Mouse (Mus musculus): Measurements from ENCODE around the gene Ttn.
A peak's percentile ranks its signal among the peaks of the same experiment; 100 is the strongest.

The Ttn gene

GRCm38 (mm10) chr2:76708512-76708911, 273.8 kb downstream of the Ttn start:
- DNase-seq (ENCODE audit: low read depth, low spot score): no peak

- no peak for DNase-seq (ENCODE audit: low read depth, low spot score)
Observed at GRCm38 (mm10) chr2:76705655-76706054, 276.7 kb downstream of the Ttn start.

DNA sequence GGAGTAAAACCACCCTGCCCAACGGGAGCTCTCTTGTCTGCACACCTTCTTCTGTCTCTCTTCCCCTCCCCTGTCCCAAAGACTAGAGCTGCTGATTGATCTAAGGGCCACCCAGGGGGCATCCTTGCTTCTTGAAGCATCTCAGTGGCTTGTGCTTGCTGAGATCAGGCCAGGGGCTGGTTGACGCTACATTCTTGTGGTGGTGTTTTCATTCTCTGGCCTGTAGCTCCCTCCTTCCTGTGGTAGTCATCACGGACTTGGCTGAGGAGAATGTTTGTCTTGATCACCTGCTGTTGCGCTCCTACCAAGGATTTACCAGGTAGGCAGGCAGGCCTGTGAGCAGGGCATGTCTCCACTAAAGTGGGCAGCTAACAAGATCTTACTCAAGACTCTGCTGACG, 279.6 kb downstream of the Ttn start:
- no peak for DNase-seq (ENCODE audit: low read depth, low spot score)

GRCm38 (mm10) chr2:76702188-76702587, 280.2 kb downstream of the Ttn start:
- DNase-seq (ENCODE audit: low read depth, low spot score): no peak

- no peak for DNase-seq (ENCODE audit: low read depth, low spot score)
Observed at GRCm38 (mm10) chr2:76695290-76695689, 287.1 kb downstream of the Ttn start.

DNA sequence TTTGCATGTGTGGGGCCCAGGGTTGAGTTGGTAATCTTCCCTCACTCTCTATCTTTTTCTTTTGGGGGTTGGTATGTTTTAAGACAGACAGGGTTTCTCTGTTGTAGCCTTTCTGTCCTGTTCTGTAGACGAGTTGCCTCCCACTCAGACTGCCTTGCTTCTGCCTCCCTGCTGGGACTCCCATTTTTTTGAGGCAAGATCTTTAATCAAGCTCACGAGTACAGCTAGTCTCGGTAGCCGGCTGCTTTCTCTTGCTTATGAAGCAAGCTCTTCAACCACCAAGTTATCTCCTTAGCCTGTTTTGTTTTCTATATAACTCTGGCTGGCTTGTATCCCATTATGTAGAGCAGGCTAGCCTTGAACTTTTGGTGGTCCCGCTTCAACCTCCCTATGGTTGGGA, 288.6 kb downstream of the Ttn start:
- DNase-seq (ENCODE audit: low read depth, low spot score): no peak

DNA sequence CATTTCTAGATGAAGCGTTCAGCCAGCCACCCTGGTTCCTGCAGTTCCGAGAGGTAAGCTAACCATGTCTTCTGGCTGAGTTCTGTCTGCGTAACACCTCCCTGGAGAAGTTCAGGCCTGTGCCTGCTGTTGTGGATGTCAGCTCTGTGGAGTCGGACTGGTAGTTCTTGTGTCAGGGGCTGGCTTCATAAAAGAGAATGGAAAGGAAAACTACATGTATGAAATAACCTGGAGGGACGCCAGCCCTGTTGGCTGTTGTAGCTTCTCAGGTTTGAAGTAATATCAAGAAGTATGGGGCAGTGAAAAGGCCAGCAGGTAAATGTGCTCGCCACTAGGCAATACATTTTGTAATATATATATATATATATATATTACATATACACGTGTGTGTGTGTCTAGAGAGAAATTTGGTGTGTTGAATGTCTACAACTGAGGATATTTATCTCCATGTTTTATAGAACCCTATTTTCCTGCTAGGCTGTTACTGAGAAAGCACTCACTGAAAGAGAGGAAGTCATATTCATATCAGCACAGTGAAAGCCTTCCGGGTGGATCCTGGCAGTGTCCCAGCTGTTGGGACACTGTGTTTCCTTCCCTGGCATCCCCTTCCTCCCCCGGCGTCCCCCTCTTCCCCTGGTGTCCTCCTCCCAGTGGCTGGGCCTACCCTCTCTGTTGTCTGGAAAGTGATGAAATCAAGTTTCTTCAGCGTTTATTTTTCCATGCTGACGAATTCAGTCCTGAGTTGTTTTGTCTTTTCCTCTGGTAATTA, 291.7 kb downstream of the Ttn start:
- no peak for DNase-seq (ENCODE audit: low read depth, low spot score)

DNA sequence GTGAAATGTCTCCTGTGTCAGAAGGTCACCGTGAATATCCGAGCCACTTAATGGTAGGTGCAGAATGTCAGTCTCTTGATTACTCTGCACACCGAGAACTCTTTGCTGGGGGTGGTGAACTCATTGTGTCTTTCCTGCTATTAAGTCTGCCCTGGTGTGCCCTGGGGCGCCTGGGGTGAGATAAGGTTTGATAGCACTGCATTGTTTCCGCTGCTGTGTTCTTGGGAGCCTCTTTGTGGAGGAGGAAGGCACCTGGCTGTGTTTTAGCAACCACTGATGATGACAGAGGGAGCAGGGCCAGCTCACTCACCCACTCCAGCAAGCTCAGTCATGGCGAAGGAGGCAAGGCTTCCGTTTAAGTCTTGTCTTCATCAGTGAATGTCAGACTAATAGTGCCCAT, 294.2 kb downstream of the Ttn start:
- DNase-seq (ENCODE audit: low read depth, low spot score): no peak

DNA sequence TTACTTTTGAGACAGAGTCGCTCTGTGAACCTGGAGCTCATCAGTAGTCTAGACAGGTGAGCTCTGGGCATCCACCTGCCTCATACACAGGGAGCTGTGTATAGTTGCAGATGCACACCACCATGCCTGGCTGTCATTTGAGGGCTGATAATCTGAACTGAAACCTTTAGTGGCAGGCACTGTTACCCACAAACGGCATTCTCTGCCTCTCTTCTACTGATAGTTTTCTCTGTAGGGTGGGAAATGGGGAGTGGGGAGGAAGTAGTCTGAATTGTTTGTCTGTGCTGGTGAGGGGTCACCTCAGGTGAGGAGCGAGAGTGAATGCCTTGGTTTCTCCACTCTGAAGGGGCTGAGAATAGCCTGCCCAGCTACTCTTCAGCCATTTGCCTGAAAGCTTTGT, 294.7 kb downstream of the Ttn start:
- no peak for DNase-seq (ENCODE audit: low read depth, low spot score)

DNA sequence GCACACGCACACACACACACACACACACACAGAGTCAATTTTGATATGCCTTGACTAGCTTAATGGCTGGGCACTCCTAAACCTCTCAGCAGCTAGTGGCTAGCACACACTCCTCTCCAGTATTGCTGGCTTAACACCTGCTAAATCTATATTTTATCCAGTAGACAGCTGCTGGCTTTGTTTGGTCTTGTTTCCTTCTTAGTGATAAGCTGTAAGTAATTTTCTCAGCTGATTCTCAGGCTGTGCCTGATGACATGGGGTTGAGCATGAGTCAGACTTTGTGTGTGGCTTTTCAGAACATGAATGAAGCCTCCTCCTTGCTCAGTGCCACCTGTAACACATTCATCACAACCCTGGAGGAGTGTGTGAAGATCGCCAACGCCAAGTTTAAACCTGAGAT, 295.4 kb downstream of the Ttn start:
- DNase-seq (ENCODE audit: low read depth, low spot score): no peak

DNA sequence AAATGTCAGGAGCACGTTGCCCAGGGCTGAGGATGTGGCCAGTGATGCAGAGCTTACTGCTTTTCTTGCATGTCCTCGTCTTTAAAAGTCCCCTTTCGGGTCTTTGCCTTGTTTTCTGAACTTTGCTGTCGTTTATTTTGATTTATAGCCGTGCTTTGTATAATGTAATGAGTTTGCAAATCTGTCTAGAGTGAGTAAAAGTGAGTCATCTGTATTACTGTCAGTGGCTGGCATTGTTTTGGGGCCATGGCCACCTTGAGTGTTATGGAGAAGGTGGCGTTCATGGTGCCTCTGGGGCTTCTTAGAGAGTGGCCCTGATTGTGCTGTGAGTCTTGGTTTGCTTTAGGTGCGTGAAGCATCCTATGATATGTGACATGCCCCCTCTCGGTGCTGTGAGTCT, 300.0 kb downstream of the Ttn start:
- DNase-seq (ENCODE audit: low read depth, low spot score): no peak

- no peak for DNase-seq (ENCODE audit: low read depth, low spot score)
Observed at GRCm38 (mm10) chr2:76676401-76677226, 305.7 kb downstream of the Ttn start.

GRCm38 (mm10) chr2:76675949-76676348, 306.4 kb downstream of the Ttn start:
- no peak for DNase-seq (ENCODE audit: low read depth, low spot score)

GRCm38 (mm10) chr2:76675451-76675850, 306.9 kb downstream of the Ttn start:
- no peak for DNase-seq (ENCODE audit: low read depth, low spot score)

GRCm38 (mm10) chr2:76674725-76675427, 307.5 kb downstream of the Ttn start, which contains the start of gene Plekha3:
Gene Plekha3, plus strand, starts transcription at chr2:76675281.
- DNase-seq (ENCODE audit: low read depth, low spot score): peak; percentile 65

DNA sequence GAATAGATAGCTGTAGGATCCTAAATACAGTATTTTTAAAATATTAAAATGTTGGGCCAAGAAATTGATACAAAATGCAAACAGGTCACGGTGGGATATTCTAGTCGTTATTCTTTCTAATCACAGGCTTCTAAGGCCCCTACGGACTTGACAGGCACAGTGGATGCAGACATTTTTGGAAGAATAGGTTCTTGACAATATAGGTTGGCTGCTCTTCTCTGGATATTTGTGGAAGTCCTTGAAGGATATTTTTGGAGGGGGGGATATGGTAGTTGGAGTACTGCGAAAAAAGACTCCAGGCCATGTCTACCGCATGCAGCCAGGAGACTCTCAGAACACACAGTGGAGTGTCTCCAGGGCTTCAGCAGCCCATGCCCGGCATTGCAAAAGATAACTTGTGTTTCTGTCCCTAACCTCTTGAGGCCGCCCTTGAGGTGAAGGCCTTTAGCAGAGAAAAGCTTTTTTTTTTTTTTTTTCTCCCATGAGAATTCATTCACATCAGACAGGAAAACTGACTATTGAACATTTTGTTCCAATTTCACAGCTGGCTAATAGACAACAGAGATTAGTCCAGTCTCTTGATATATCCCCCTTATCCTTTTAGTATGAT, 308.8 kb downstream of the Ttn start:
- no peak for DNase-seq (ENCODE audit: low read depth, low spot score)

GRCm38 (mm10) chr2:76672966-76673392, 309.4 kb downstream of the Ttn start, which contains the start of gene Fkbp7:
Gene Fkbp7, minus strand, starts transcription at chr2:76673116.
- peak; percentile 86 for DNase-seq (ENCODE audit: low read depth, low spot score)

- DNase-seq (ENCODE audit: low read depth, low spot score): no peak
Observed at GRCm38 (mm10) chr2:76672134-76672745, 310.1 kb downstream of the Ttn start.

DNA sequence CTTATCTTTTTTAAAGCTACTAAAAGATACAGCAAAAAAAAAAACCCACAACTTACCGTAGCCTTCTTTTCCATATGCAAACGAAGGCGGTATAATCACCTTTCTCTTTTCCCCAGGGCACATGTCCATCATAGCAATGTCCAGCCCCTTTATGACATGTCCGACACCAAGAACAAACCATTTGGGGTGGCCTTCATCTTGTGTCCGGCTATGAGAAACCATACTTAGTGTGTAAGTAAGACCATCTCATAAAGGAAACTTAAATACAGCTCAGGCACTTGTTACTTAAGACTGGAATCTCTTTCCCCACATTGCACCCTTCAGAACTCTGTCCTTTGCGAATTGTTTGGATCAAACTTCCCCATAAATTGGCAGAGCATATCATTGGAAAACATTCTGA, 310.7 kb downstream of the Ttn start:
- no peak for DNase-seq (ENCODE audit: low read depth, low spot score)

DNA sequence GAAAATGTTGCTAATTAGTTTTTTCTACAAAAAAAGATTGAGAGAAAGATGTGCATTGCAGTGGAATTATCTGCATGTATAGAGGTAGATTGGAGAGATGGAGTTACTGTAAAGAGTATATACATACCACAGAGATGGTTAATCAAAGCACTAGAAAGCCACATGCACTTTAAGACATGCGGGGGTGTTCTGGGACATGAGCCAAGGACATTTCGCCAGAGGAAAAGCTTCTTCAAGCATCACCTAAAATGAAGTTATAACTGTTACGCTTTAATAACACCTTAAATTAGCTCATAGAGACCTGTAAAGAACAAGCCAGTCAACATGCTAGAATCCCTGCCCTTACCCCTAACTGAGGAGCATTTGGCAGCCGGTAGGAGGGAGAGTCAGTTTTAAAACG, 315.1 kb downstream of the Ttn start:
- DNase-seq (ENCODE audit: low read depth, low spot score): no peak

DNA sequence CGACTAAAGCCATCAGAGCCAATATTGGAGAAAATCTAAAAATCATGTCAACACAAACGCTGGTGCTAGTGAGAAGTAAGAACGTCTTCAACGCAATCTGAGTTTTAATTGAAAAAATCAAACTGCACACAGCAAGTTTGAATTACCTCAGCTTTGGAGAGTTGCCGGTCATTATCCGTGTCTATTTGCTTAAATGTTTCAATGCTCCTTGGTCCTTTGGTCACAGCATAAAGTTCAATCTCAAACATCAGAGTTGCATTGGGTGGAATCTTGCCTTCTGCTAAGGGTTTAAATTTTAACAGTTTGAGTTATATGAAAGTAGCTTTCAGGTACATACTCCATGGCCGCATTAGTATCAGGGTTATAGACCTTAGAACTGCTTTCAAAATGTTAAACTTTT, 316.8 kb downstream of the Ttn start:
- DNase-seq (ENCODE audit: low read depth, low spot score): no peak
